Mouse (Mus musculus) E14TG2a.4 (cell line): ENCODE measurements around the gene Efhb.
A peak's percentile ranks its signal among the peaks of the same experiment; 100 is the strongest.

Experiments
- H3K27me3 ChIP-seq: 2 replicates; pipeline ENCODE4 v1.6.1; 2014; ENCODE audit warnings: low read length, control low read depth; ENCODE audit not compliant: insufficient read depth
- H3K36me3 ChIP-seq: 2 replicates; pipeline ENCODE4 v1.6.1; 2014; ENCODE audit warnings: low read length, control low read depth; ENCODE audit not compliant: insufficient read depth
- H3K4me1 ChIP-seq: replicated peaks from 2 replicates; pipeline ENCODE4 v1.6.1; 2014; ENCODE audit warnings: low read depth, low read length, control low read depth
- H3K4me3 ChIP-seq: replicated peaks from 2 replicates; pipeline ENCODE4 v1.5.1; 2014; ENCODE audit warnings: mild to moderate bottlenecking, low read length
- H3K9me3 ChIP-seq: 2 replicates; pipeline ENCODE4 v1.6.1; 2014; ENCODE audit warnings: low read length, control low read depth
- CTCF ChIP-seq: conservative IDR thresholded peaks from 2 replicates; pipeline ENCODE4 v1.5.1; 2014; ENCODE audit warnings: low read length
- NANOG ChIP-seq: IDR thresholded peaks from 2 replicates; pipeline ENCODE4 v1.6.1; 2014; ENCODE audit warnings: borderline replicate concordance, low read length, mixed read lengths
- POU5F1 ChIP-seq: IDR thresholded peaks from 2 replicates; pipeline ENCODE4 v1.6.1; 2014; ENCODE audit warnings: low read length, borderline replicate concordance

Efhb gene

DNA sequence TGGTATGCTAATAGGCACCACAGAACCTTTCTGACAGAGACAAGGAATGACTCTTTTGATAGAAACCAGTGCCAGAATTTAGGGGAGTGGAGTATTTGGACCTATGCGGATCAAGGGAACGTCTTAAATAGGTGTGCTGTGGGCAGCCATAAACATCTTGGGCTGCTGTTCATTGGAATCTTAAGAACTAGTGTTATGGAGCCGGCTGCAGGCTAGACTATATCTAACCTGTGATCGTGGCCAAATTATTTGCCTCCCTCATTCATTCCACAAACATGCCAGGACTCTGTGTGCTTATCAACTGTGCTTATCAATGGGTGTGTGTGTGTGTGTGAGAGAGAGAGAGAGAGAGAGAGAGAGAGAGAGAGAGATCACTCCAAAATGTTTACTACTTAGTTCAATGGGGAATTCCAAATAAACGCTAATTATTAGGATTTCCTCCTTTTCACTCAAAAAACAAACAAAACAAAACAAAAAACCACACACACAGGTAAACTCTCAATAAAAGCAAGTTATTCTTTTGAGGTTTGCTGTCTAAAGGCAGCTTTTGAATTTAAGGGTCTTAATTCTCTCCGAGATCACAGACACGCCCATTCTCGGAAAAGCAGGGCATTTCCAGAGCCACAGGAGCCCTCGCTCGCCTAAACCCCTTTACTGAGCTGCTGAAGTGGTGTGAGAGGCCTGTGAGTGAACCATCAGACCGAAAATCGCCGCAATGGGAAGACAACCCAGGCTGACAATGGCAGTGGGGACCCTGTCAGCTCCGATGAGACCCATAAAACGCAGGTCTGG lies 15.1 kb upstream of the Efhb start:
- peaks cover 53% of the 10 kb centered on the region for H3K4me1 ChIP-seq
- peak overlapping the region; percentile 97 for H3K4me3 ChIP-seq
- no peaks in the 10 kb centered on the region for H3K27me3 ChIP-seq
- no peaks in the 10 kb centered on the region for H3K9me3 ChIP-seq
- peaks cover 22% of the 10 kb centered on the region for H3K36me3 ChIP-seq
- TF ChIP-seq POU5F1, result no peak
- no peak for TF ChIP-seq NANOG
- no peak for TF ChIP-seq CTCF

DNA sequence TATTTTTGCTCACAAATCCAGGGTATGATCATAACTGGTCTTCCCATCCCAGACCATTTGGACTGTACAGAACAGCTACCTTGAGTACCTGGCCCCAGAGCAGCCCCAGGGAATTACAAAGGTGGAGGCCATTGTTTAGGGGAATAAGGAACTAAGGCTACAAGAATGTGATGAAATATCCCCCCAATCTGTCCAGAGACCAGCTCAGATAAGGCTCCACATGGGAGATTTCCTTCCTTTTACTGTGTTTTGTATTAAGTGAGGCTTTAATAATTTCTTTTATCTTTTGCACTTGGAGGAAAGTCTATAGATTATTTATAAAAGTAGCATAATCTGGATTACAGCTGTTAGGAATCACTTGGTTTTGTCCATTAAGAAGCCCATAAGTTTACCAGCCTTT lies 5.6 kb upstream of the Efhb start:
- Histone ChIP-seq H3K4me1 (peaks cover 27% of the 10 kb centered on the region), H3K27me3 (no peaks in the 10 kb centered on the region), H3K36me3 (no peaks in the 10 kb centered on the region), H3K4me3 (no peak overlapping the region), H3K9me3 (no peaks in the 10 kb centered on the region)
- no peak for TF ChIP-seq CTCF
- TF ChIP-seq NANOG, result no peak
- TF ChIP-seq POU5F1, result no peak

DNA sequence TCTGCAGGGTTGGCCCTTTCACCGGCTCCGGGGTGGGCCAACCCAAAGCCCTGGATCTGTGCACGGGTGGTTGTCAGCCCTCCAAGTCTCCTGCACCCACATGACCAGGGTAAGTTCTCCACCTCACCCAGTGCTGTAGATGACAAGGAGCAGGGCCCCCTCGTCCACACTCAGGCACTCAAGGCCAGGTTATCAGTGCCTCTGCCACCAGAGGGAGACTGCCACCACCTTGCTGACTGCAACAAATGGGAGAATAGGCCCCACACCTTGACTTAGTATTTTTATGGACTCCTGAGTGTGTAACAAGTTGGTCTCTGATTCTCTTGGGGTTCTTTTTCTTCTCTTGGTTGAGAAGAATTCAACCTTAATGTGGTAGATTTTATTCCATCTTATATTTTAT lies 2.4 kb upstream of the Efhb start:
- peaks cover 6% of the 10 kb centered on the region for H3K9me3 ChIP-seq
- H3K27me3 ChIP-seq, result no peaks in the 10 kb centered on the region
- no peaks in the 10 kb centered on the region for H3K36me3 ChIP-seq
- H3K4me1 ChIP-seq, result peaks cover 40% of the 10 kb centered on the region
- no peak for TF ChIP-seq POU5F1
- no peak for TF ChIP-seq NANOG
- TF ChIP-seq CTCF, result peak; percentile 49
- H3K4me3 ChIP-seq, result no peak overlapping the region

DNA sequence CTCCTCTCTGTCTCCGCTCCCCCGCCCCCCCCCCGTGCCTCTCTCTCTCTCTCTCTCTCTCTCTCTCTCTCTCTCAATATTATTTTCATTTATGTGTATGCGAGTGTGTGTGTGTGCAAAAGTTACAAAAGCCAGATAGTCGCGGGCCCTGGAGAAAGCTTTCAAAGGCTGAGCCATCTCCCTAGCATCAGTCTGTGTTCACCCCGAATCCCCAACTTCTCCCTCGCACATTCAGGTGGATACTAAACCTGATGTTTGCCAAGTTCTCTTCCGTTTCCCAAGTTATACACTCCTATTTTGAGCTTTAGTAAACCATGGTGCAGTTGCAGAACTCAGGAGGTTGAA lies 347 bp upstream of the Efhb start:
- Histone ChIP-seq H3K4me3 (peak overlapping the region; percentile 60), H3K36me3 (no peaks in the 10 kb centered on the region), H3K4me1 (peaks cover 40% of the 10 kb centered on the region), H3K9me3 (peaks cover 12% of the 10 kb centered on the region), H3K27me3 (no peaks in the 10 kb centered on the region)
- TF ChIP-seq POU5F1 (no peak), CTCF (no peak), NANOG (no peak)

DNA sequence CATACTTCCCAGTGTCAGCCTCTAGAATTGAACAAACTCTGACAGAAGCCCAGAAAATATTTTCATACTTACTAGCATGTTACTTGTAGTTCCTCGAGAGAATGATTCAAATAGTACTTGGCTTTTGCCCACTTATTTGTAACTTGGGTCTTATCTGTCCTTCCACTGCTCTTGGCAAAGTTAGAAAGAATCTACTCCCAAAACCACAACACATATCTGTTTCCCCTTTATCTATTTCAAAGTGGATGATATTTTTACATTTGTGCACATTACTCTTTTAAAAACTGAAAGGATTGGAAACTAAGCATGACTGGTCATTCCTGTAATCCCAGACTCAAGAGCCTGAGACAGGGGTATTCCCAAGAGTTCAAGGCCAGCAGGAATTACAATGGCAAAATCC lies 6.4 kb downstream of the Efhb start:
- H3K4me1 ChIP-seq, result peaks cover 5% of the 10 kb centered on the region
- H3K27me3 ChIP-seq, result no peaks in the 10 kb centered on the region
- 0 out of 2 replicates have a peak, but pooled peaks cover 3% of the 10 kb centered on the region for H3K36me3 ChIP-seq
- H3K4me3 ChIP-seq, result no peak overlapping the region
- TF ChIP-seq CTCF (no peak), NANOG (no peak), POU5F1 (no peak)
- peaks cover 59% of the 10 kb centered on the region for H3K9me3 ChIP-seq

DNA sequence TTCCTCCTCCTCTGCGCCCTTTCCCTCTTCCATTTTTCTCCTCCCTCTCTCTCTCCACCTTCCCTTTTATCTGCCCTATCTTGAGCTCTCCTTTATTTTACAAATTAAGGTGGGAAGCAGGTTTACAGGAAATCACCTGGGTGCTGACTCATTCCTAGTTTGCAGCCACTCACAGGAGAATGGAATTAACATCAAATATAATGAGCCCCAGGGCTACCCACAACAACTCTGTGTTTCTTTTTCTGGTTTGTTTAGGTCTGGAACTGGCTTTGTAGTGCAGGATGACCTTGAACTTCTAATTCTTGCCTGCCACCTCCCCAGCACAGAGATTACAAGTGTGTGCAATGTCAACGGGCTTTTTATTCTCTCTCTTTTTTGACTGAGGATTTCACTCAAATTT lies 7.0 kb downstream of the Efhb start:
- TF ChIP-seq POU5F1, result no peak
- TF ChIP-seq CTCF, result no peak
- TF ChIP-seq NANOG, result no peak
- H3K4me3 ChIP-seq, result no peak overlapping the region
- 0 out of 2 replicates have a peak, but pooled peaks cover 3% of the 10 kb centered on the region for H3K36me3 ChIP-seq
- peaks cover under 1% of the 10 kb centered on the region for H3K4me1 ChIP-seq
- no peaks in the 10 kb centered on the region for H3K27me3 ChIP-seq
- H3K9me3 ChIP-seq, result peaks cover 59% of the 10 kb centered on the region

DNA sequence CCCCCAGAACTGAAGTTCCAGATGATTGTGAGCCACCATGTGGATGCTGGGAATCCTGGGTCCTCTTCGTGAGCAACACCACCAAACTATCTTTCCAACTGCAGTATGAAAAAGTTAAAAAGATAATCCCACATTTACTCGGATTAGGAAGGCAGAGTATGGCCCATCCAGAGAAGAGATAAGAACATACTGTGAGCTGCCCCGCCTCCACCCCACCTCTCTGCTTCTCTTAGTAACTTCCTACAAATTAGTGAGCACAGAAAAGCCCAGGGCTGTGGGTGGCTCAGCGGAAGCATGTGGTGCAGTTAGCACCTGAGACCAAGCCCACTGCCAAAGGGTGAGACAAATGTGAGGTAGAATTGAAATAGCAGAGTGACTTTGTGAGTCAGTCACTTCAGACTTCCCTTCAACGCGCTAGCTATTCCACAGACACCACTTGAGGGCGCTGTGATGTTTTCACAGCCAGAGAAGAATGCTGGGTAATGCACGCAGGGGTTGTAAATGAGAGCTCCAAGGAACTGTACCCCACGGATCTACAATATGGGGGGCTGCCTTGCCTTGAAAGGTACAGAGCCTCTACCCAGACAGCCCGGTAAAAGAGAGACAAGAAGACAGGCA lies 60.3 kb downstream of the Efhb start:
- no peak overlapping the region for H3K4me3 ChIP-seq
- H3K4me1 ChIP-seq, result peaks cover 5% of the 10 kb centered on the region
- no peaks in the 10 kb centered on the region for H3K36me3 ChIP-seq
- H3K27me3 ChIP-seq, result no peaks in the 10 kb centered on the region
- TF ChIP-seq CTCF (peak; percentile 56), NANOG (no peak), POU5F1 (no peak)
- no peaks in the 10 kb centered on the region for H3K9me3 ChIP-seq

DNA sequence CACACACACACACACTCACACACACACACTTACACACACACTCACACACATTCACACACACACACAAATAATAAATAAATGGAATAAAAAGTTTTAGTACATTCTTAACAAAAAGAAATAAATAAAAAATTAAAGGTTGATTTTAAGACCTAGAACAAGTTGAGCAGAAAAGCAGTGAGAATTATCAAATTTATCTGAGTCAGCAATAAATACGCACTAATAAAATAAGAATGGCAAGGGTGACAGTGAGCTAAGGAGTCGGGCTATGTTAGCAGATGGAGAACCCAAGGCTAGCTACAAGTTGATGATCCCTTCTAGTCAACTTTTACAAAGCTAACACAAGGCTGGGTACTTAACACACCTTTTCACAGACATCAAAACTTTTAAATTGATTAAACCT lies 69.9 kb downstream of the Efhb start:
- Histone ChIP-seq H3K9me3 (no peaks in the 10 kb centered on the region), H3K4me3 (no peak overlapping the region), H3K36me3 (no peaks in the 10 kb centered on the region), H3K4me1 (no peaks in the 10 kb centered on the region), H3K27me3 (no peaks in the 10 kb centered on the region)
- TF ChIP-seq POU5F1 (no peak), CTCF (no peak), NANOG (no peak)

DNA sequence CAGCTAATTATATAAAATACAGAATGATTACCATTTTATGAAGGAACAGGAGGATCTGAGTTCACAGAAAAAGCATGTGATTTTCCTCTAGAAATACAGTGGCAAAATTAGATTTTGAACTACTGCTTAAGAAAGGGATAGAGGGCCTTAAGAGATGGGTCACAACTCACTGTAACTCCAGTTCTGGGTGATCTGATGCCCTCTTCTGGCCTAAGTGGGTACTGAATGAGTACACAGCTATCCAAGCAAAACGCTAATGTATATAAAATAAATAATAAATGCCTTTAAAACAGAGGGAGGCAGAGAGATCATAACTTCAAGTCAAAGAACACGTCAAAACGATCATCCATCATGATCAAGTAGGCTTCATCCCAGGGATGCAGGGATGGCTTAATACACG lies 73.6 kb downstream of the Efhb start:
- H3K36me3 ChIP-seq, result no peaks in the 10 kb centered on the region
- no peaks in the 10 kb centered on the region for H3K9me3 ChIP-seq
- no peaks in the 10 kb centered on the region for H3K27me3 ChIP-seq
- TF ChIP-seq POU5F1 (no peak), CTCF (peak; percentile 69)
- no peak overlapping the region for H3K4me3 ChIP-seq
- H3K4me1 ChIP-seq, result no peaks in the 10 kb centered on the region
